Mouse (Mus musculus) bone marrow macrophage, adult 2 months (primary cell): ENCODE data around the gene Unc119b.

Experiments used
- CTCF ChIP-seq: IDR thresholded peaks from 2 replicates; pipeline ENCODE4 v1.5.1; 2012; ENCODE audit warnings: low read depth, mild to moderate bottlenecking, low read length, moderate library complexity
- POLR2A ChIP-seq: IDR thresholded peaks from 2 replicates; pipeline ENCODE4 v1.6.1; 2012; ENCODE audit warnings: mild to moderate bottlenecking, low read depth, low read length, borderline replicate concordance

DNA sequence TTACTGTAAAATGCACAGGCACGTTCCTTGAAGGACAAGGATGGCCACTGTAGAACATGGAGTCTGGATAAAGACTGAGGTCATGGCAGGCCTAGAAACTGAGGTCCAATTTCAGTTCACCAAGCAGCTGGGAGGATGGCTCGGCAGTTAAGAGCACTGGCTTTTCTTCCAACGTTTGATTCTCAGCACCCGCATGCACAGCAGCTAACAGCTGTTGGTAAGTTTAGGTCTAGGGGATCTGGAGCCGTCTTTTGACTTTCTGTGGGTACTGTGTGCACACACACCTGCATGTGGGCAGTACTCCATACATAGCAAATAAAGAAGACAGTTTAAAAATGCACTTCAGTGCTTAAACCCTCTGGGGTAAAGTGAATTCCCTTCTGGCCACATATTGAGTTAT is 53.1 kb downstream of the Unc119b start:
- TF ChIP-seq CTCF = no peak
- no peak for TF ChIP-seq POLR2A
